Mouse (Mus musculus): ENCODE results near the gene Mrpl42. TPM values are rescaled to one million over a fixed set of nuclear protein-coding genes. Genes with fewer than 3 reads are reported as not detected.

Mrpl42 gene
- polyA plus RNA-seq, 1 experiment: 141 TPM

GRCm38 (mm10) chr10:95515293-95515931 lies 13.7 kb upstream of the Mrpl42 start:
- no peak for DNase-seq (ENCODE audit: extremely low spot score in 1 of 2, low spot score in 1 of 2)

- DNase-seq (ENCODE audit: extremely low spot score in 1 of 2, low spot score in 1 of 2): peak; percentile 96 to 98
These were observed 13.0 kb upstream of the Mrpl42 start, which contains the start of gene Ube2n for GRCm38 (mm10) chr10:95514656-95515292. Gene Ube2n (plus strand): TSS chr10:95515145.

GRCm38 (mm10) chr10:95513768-95514556 lies 12.2 kb upstream of the Mrpl42 start:
- DNase-seq (ENCODE audit: extremely low spot score in 1 of 2, low spot score in 1 of 2): peak in 1 of 2 experiments; percentile 26

GRCm38 (mm10) chr10:95512635-95513034 lies 10.9 kb upstream of the Mrpl42 start:
- no peak for DNase-seq (ENCODE audit: extremely low spot score in 1 of 2, low spot score in 1 of 2)

- DNase-seq (ENCODE audit: extremely low spot score in 1 of 2, low spot score in 1 of 2): no peak
These were observed 7.5 kb upstream of the Mrpl42 start for GRCm38 (mm10) chr10:95509263-95509662.

GRCm38 (mm10) chr10:95508793-95509192 lies 7.1 kb upstream of the Mrpl42 start:
- DNase-seq (ENCODE audit: extremely low spot score in 1 of 2, low spot score in 1 of 2): no peak

GRCm38 (mm10) chr10:95508126-95508525 lies 6.4 kb upstream of the Mrpl42 start:
- no peak for DNase-seq (ENCODE audit: extremely low spot score in 1 of 2, low spot score in 1 of 2)

- DNase-seq (ENCODE audit: extremely low spot score in 1 of 2, low spot score in 1 of 2): no peak
These were observed 2.6 kb upstream of the Mrpl42 start for GRCm38 (mm10) chr10:95504341-95504740.

- no peak for DNase-seq (ENCODE audit: extremely low spot score in 1 of 2, low spot score in 1 of 2)
These were observed 1.9 kb upstream of the Mrpl42 start for GRCm38 (mm10) chr10:95503443-95504235.

- no peak for DNase-seq (ENCODE audit: extremely low spot score in 1 of 2, low spot score in 1 of 2)
These were observed 707 bp downstream of the Mrpl42 start for GRCm38 (mm10) chr10:95501033-95501432.

GRCm38 (mm10) chr10:95494268-95494667 lies 7.5 kb downstream of the Mrpl42 start:
- no peak for DNase-seq (ENCODE audit: extremely low spot score in 1 of 2, low spot score in 1 of 2)

- peak in 1 of 2 experiments; percentile 57 for DNase-seq (ENCODE audit: extremely low spot score in 1 of 2, low spot score in 1 of 2)
These were observed 12.1 kb downstream of the Mrpl42 start for GRCm38 (mm10) chr10:95489653-95490052.

GRCm38 (mm10) chr10:95477516-95477915 lies 24.2 kb downstream of the Mrpl42 start:
- no peak for DNase-seq (ENCODE audit: extremely low spot score in 1 of 2, low spot score in 1 of 2)

- DNase-seq (ENCODE audit: extremely low spot score in 1 of 2, low spot score in 1 of 2): peak; percentile 44 to 93
These were observed 25.8 kb downstream of the Mrpl42 start for GRCm38 (mm10) chr10:95475923-95476322.

- DNase-seq (ENCODE audit: extremely low spot score in 1 of 2, low spot score in 1 of 2): peak in 1 of 2 experiments; percentile 59
These were observed 29.7 kb downstream of the Mrpl42 start for GRCm38 (mm10) chr10:95471889-95472547.

GRCm38 (mm10) chr10:95471186-95471585 lies 30.6 kb downstream of the Mrpl42 start:
- no peak for DNase-seq (ENCODE audit: extremely low spot score in 1 of 2, low spot score in 1 of 2)

- no peak for DNase-seq (ENCODE audit: extremely low spot score in 1 of 2, low spot score in 1 of 2)
These were observed 32.8 kb downstream of the Mrpl42 start for GRCm38 (mm10) chr10:95468894-95469293.

GRCm38 (mm10) chr10:95465485-95465896 lies 36.2 kb downstream of the Mrpl42 start:
- DNase-seq (ENCODE audit: extremely low spot score in 1 of 2, low spot score in 1 of 2): no peak

- DNase-seq (ENCODE audit: extremely low spot score in 1 of 2, low spot score in 1 of 2): no peak
These were observed 37.2 kb downstream of the Mrpl42 start for GRCm38 (mm10) chr10:95464527-95464926.

- no peak for DNase-seq (ENCODE audit: extremely low spot score in 1 of 2, low spot score in 1 of 2)
These were observed 39.5 kb downstream of the Mrpl42 start for GRCm38 (mm10) chr10:95462231-95462630.
